Mouse (Mus musculus) bone marrow macrophage, adult 2 months (primary cell): ENCODE results near the gene Umps. TPM values are rescaled to one million over a fixed set of nuclear protein-coding genes. Genes with fewer than 3 reads are reported as not detected.
A peak's percentile ranks its signal among the peaks of the same experiment; 100 is the strongest.

Experiments used
- H3K27ac ChIP-seq: 2 replicates; pipeline ENCODE4 v1.5.1; 2012; ENCODE audit warnings: low read depth, low read length; ENCODE audit not compliant: insufficient read depth
- H3K4me1 ChIP-seq: 2 replicates; pipeline ENCODE4 v1.6.1; 2012; ENCODE audit warnings: low read length; ENCODE audit not compliant: control insufficient read depth, insufficient read depth
- H3K4me3 ChIP-seq: 2 replicates; pipeline ENCODE4 v1.5.1; 2012; ENCODE audit warnings: mild to moderate bottlenecking, low read length, moderate library complexity; ENCODE audit not compliant: insufficient read depth
- CTCF ChIP-seq: IDR thresholded peaks from 2 replicates; pipeline ENCODE4 v1.5.1; 2012; ENCODE audit warnings: low read depth, mild to moderate bottlenecking, low read length, moderate library complexity
- POLR2A ChIP-seq: IDR thresholded peaks from 2 replicates; pipeline ENCODE4 v1.6.1; 2012; ENCODE audit warnings: mild to moderate bottlenecking, low read depth, low read length, borderline replicate concordance
- polyA plus RNA-seq: library from polyadenylated mRNA; stranded (reverse); fragments of >200 nt; gene quantifications from 2 replicates; pipeline ENCODE4 v1.2.4, GENCODE M21; 2012; ENCODE audit not compliant: missing spikeins, insufficient read depth, insufficient read length

The Umps gene
- polyA plus RNA-seq, 1 experiment: 11.6 TPM

GRCm38 (mm10) chr16:33922111-33923000 is 44.5 kb downstream of the Umps start:
- Histone ChIP-seq H3K4me1 (peaks cover 53% of the 10 kb centered on the region), H3K27ac (peak overlapping the region; percentile 99), H3K4me3 (peak overlapping the region; percentile 30)
- TF ChIP-seq CTCF: no peak

GRCm38 (mm10) chr16:33921514-33921913 is 45.3 kb downstream of the Umps start:
- Histone ChIP-seq H3K4me3 (peak overlapping the region; percentile 21), H3K27ac (peak overlapping the region; percentile 91), H3K4me1 (peaks cover 61% of the 10 kb centered on the region)
- TF ChIP-seq CTCF: no peak
- no peak for TF ChIP-seq POLR2A

- H3K4me1 ChIP-seq: peaks cover 79% of the 10 kb centered on the region
- no peak for TF ChIP-seq POLR2A
- no peak for TF ChIP-seq CTCF
- no peak overlapping the region for H3K4me3 ChIP-seq
- peak overlapping the region; percentile 83 for H3K27ac ChIP-seq
Measured at GRCm38 (mm10) chr16:33917926-33918325, 48.9 kb downstream of the Umps start.

GRCm38 (mm10) chr16:33917390-33917789 is 49.4 kb downstream of the Umps start:
- H3K4me1 ChIP-seq: peaks cover 79% of the 10 kb centered on the region
- H3K4me3 ChIP-seq: no peak overlapping the region
- H3K27ac ChIP-seq: peak overlapping the region; percentile 87
- no peak for TF ChIP-seq CTCF
- no peak for TF ChIP-seq POLR2A

- no peak for TF ChIP-seq POLR2A
- no peak for TF ChIP-seq CTCF
- peaks cover 79% of the 10 kb centered on the region for H3K4me1 ChIP-seq
- H3K4me3 ChIP-seq: no peak overlapping the region
- peak overlapping the region; percentile 87 for H3K27ac ChIP-seq
Measured at GRCm38 (mm10) chr16:33916473-33917251, 50.2 kb downstream of the Umps start.

- H3K27ac ChIP-seq: peak overlapping the region; percentile 62
- no peak for TF ChIP-seq CTCF
- TF ChIP-seq POLR2A: no peak
Measured at GRCm38 (mm10) chr16:33914997-33915396, 51.8 kb downstream of the Umps start.

GRCm38 (mm10) chr16:33908239-33908638 is 58.6 kb downstream of the Umps start:
- no peak overlapping the region for H3K27ac ChIP-seq
- H3K4me3 ChIP-seq: no peak overlapping the region
- TF ChIP-seq POLR2A (no peak), CTCF (no peak)
- peaks cover 25% of the 10 kb centered on the region for H3K4me1 ChIP-seq

More at GRCm38 (mm10) chr16:33914997-33915396, 51.8 kb downstream of the Umps start:
- H3K4me3 ChIP-seq: no peak overlapping the region
- H3K4me1 ChIP-seq: peaks cover 66% of the 10 kb centered on the region

Other genes with a start within 250 kb of the Umps start
- gene Muc13, start 173.0 kb downstream of the Umps start, polyA plus RNA-seq: not detected in 2 replicates
- 211 and 263 TPM in 2 replicates for gene Itgb5, start 137.4 kb downstream of the Umps start, polyA plus RNA-seq